Mouse (Mus musculus): ENCODE data around the gene Syne1.
"Not testable (repeated sequence)": the region's sequence is repeated elsewhere in the genome, so short reads cannot be mapped to it uniquely, and the experiment has no call there.

Syne1 gene

DNA sequence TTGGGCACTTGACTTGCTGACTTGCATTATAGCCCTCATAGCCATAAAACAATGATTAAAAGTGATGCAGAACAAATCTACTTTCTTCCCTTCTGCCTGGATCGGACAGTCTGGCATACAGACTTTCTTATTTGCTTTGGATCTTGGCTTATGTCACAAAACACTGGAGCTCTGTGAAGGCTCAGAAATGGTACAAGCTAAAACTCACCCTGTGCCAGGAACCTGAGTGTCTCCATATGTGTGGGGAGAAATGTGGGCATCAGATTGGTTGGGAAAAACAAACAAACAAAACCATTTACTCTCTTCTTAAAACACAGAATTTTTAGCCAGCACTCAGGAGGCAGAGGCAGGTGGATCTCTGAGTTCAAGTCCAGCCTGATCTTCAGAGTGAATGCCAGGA is 30.6 kb downstream of the Syne1 start:
- DNase-seq (ENCODE audit: low read depth, low spot score), result no peak

DNA sequence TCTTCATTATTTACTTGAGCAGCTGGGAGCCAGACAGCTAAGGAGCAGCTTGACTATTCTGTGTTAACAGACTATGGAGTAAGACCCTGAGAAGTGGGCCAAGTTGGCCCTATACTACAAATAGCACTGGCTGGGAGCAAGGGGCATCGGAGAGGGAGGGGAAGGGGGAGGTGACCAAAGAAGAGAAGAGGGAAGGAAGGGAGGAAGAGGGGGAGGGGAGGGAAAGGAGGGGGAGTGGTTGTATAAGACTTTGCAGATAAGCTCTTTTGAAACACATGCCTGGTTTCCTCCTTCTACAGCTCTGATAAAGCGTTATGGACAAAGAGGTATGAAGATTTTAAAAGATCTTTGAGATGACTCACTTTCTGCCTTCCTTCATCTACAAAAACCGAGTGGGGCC is 36.0 kb downstream of the Syne1 start:
- DNase-seq (ENCODE audit: low read depth, low spot score), result no peak

DNA sequence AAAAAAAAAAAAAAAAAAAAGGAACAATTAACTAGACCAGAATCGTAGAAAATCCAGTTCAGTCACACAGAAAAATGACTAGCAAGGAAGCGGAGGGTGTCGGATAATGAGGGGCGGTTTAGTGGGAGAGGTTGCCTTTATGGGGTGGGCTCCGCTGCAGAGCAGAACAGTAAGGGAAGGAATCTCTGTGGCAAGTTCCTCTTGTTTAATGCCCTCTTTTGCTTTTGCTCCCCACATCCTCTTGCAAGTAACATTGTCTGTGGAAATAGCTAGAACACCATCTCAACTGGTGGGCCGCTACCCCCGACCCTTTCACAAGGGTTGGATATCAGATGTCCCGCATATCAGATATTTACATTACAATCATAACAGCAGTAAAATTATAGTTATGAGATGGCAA is 37.1 kb downstream of the Syne1 start:
- no peak for DNase-seq (ENCODE audit: low read depth, low spot score)

DNA sequence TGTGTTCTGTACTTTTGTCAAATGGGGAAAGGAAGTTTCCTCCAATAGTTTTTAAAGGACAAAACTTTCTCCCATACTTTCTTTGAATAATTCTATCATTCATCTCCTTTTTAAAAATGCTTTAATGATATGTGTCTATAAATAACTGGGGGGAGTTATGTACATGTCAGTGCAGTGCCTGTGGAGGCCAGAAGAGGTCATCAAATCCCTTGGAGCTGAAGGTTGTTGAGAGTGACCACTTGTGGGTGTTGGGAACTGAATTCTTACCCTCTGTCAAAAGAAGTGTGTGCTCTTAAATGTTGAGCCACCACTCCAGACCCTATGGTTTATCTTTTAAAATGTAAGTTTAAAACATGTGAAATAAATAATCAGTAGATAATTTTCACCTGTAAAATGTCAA is 39.0 kb downstream of the Syne1 start:
- no peak for DNase-seq (ENCODE audit: low read depth, low spot score)

DNA sequence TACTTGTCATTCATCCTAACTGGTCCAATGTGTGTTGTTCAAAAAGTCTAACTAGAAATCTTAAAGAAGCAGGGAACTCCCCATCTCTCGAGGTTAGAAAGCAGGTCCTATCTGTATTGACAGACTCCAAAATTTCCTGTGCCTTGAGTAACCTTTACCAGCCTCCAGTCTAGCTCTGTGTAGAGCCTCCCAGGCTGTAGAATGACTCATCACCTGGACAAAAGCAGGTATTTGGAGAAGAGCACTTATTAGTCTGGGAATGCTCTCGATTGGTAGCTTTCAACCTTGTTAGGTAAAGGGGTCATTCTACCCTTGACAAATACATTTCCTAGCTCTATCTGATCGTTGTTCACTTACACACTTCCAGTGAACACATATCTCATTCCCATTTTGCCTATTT is 39.9 kb downstream of the Syne1 start:
- no peak for DNase-seq (ENCODE audit: low read depth, low spot score)

DNA sequence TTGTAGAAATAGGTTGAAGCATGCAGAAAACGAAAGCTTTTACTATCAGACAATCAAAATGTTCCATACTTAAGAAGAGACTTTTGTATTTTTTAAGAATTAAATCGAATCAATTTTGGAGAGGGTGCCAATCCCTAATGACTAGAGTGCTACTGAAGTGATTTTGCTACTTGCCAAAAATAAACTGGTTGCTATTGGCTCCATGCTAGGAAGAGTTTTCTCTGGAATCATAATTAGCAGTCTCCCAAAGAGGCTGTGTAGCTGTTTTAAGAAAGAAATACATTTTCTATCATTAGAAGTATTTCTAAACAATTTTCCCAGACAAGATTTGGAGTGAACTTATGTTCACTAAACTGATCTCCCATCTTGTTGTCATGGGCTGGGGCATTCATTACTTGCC is 43.8 kb downstream of the Syne1 start:
- no peak for DNase-seq (ENCODE audit: low read depth, low spot score)

DNA sequence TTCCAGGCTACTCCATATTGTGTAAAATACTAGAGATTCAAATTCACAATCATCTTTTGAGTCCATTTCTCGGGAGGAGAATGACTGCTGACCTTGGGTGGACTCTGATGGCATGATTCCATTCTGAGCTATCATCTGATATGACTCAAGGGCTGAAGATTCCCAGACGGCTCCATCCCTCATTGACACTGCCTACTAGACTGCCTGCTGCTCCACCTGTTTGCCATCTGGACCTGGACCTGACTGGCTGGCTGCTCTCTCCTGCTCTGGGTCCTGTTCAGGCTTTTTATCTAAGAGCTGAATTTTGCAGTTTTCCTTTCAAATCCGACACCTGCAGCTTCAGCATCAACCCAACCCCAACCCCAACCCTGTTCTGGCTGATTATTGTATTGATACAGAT is 46.5 kb downstream of the Syne1 start:
- no peak for DNase-seq (ENCODE audit: low read depth, low spot score)

DNA sequence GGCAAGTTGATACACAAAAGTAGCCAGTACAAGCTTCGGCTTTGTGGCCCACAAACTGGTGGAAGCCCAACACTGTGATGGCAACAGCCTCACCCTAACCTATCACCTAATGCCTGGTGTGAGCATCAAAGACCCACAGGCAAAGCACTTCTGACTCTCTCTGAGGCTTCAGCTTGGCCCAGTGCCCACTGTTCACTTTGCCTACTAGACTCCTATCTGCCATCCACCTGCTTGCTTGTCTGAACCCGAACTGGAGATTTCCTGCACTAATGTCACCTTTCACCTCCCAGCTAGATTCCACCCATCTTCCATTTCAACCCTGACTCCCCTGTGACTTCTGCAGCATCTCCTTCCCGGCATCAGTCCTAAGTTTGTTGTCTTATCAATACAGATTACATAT is 47.4 kb downstream of the Syne1 start:
- DNase-seq (ENCODE audit: low read depth, low spot score), result no peak

DNA sequence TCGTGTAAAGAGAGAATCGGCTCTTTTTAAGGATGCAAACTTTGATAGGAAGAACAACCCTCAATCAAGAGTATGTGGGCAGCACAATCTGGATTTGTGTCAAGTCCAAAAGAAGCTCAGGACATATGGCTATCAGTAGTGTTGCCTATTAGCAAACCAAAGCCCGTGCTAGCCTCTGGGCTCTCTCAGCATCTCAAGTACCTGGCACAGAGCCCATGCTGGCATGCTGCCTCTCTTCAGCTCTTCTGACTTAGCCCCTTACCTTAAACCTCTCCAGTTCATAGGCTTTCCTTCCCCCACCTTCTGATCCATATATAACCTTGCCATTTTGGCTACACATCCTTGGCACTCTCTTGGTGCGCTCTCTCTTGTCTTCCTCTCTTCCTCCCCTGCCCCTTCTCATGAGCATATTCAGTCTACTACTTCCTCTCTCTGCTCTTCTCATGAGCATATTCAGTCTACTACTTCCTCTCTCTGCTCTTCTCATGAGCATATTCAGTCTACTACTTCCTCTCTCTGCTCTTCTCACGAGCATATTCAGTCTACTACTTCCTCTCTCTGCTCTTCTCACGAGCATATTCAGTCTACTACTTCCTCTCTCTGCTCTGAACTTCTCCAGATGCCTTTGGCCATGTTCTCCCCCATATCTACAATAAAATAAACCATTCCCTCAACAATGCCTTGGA is 51.5 kb downstream of the Syne1 start:
- DNase-seq (ENCODE audit: low read depth, low spot score), result not testable (repeated sequence)

DNA sequence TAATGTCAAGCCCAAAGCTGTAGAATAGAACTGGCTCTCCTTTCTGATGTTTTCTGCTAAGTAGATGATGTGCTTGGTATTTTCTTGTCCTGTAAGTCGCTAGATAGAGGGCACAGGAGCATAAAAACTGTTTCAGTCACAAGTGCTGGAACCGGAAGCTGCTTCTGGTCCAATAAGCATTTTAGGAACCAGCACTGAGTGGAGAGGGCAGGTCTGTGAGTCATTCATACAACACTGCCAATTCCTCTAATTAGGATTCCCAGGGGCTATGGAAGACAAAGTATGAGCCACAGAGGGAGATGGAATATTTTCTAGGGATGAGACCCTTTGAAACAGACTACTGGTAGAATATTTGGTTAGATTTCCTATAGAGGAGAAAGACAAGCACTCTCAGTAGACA is 53.4 kb downstream of the Syne1 start:
- DNase-seq (ENCODE audit: low read depth, low spot score), result no peak

DNA sequence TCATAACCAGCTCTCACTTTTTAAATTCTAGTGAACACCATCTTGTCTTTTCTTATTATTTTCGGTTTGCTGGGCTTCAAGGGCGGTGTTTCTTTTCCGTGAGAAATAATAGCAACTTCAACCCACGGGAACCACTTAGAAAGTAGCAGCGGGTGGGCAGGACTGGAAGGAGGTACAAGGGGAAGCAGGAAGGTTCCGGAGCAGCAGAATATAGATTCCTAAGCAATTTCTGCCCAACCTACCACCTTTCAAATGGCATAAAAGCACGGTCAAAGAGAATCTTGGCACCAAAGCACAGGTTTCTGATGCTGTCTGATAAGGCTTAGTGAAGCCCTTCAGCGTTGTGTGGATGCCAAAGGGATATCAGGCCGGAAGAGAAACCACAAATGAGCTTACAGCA is 60.2 kb downstream of the Syne1 start:
- no peak for DNase-seq (ENCODE audit: low read depth, low spot score)

DNA sequence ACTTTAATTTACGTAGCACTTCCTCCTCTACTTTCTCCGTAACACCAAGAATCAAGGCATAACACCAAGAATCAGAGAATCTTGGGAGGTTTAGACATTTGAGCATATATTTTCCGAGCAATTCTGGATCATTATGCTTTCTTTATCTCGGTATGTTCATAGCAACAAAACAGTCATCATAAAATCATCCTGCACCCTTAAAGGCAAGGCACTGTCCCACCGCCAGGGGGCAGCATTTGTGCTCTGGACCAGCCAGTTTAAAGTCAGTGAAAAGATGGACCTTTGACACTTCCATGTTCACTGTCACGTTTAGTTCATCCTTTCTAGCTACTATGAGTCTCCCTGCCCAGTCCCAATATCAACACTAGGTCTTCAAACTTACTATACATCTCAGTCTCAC is 61.3 kb downstream of the Syne1 start:
- DNase-seq (ENCODE audit: low read depth, low spot score), result no peak

DNA sequence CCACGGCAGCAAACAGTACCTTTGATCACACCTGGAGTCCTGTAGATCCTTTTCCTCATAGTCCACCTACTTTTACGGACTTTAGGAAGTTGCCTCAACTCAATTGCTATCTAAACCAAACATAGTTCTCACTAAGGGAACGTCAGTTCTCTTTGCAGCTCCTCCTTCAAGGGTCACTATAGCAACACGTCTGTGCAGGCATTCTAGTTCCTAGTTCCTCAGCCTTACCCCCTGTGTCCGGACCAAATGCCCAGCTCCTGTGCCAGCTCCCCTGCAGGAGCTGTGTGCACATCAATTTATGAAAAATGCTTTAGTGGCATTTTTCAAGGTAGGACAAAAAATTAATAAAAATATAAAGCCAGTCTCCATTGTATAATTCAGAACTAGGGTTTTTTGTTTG is 63.2 kb downstream of the Syne1 start:
- no peak for DNase-seq (ENCODE audit: low read depth, low spot score)

DNA sequence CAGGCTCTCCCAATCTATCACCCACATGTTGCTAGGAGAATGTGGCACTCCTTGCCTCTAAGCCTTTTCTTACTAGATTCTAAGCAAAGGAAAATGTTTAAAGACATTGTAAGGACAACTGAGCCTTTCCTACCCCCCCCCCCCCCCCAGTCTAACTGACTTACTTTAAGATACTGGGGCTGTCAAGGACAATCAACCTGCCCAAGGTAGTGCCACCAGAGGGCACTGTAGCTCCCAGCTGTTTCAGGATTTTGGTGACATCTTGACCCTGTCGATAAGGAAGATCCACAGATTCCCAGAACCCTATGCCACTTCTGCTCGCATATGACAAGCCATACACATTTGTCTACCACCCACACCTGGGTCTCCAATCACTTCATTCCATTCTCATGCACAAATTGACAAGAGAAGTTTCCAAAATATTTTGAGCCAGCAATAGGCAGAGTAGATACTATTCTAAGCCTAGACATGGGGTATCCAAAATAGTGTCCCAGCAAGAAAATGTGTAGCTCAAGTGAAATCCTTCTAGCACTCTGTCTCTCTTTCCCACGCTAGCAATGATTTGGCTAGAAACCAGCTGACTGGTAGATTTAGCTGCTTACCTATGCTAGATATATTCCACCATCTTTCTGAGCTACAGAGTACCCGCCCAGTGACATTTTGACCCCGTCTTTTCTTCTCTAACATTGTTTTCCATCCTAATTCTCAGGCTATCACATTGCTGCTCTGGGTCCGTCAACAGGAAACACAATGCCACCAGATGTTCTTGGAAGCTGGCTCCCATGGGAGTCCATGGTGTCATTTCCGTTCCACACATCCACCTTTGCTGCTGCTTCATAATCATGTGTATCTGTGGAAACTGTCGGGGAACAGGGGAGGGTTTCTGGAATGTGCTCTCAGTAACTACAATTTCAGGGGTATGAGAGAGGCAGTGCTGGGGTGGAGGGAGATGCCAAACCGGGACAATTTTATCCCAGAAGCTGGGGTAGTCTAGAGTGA is 70.4 kb downstream of the Syne1 start:
- no peak for DNase-seq (ENCODE audit: low read depth, low spot score)

DNA sequence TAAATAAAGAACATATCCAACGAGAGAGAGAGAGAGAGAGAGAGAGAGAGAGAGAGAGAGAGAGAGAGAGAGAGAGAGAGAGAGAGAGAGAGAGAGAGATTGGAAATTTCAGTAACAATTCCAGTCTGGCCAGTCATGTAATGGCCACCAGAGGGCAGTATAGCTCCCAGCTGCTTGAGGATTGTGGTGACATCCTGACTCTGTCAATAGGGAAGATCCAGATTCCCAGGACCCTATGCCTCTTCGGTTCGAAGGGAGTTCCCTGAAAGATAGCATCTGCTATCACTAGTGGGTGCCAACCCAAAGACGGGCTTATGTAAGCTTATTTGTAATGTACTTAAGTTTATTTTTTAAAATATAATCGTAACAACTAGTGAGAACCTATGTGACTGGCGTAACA is 71.2 kb downstream of the Syne1 start:
- no peak for DNase-seq (ENCODE audit: low read depth, low spot score)

DNA sequence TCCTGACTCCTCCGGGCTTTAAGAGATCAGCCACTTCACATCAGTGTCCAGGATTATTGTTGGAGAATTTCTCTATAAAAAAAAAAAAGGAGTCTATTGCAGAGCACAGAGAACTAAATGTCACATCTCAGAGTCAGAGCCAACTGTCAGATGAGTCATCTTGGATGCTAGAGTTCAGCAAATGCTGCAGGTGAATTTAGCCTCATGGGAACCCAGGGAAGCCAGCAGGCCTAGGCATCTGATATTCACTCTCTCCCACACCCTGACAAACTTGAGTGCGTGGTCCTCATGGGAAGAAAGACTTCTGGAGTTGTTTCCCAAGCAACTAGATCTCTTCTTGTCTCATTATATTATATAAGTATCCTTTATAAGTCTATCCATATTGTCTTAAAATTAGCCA is 82.6 kb downstream of the Syne1 start:
- no peak for DNase-seq (ENCODE audit: low read depth, low spot score)

DNA sequence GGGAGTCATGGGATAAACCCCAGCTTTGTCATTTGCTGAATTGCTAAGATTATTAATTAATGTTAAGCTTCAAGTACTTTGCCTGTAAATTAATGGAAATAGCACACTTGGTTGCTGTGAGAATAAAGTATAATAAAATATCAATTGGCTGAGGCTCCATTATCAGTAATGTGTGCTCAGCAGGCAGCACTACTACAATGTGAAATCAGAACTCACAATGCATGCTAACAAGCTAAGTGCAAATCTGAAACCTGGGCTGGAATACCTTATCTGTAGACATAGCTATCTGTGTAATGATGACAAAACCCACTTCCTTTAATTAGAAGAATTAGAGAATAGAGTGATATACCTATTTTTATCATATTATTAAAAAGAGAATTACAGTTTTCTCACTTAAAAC is 97.5 kb downstream of the Syne1 start:
- no peak for DNase-seq (ENCODE audit: low read depth, low spot score)

DNA sequence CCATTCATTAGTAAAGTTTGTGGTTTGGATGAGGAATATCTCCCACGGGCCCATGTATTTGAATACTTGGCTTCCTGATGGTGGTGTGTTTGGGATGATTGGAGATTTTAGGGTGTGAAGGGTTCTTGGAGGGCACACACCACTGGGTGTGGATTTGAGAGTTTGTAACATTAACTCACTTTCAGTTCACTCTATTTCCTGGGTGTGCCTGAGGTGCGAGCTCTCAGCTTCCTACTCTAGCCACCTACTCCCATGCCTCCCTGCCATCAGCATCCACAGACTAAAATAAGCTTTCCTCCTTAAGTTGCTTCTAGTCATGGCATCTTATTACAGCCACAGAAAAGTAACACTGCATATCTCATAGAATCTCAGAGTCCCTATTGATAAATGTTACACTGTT is 101.3 kb downstream of the Syne1 start:
- DNase-seq (ENCODE audit: low read depth, low spot score), result no peak

DNA sequence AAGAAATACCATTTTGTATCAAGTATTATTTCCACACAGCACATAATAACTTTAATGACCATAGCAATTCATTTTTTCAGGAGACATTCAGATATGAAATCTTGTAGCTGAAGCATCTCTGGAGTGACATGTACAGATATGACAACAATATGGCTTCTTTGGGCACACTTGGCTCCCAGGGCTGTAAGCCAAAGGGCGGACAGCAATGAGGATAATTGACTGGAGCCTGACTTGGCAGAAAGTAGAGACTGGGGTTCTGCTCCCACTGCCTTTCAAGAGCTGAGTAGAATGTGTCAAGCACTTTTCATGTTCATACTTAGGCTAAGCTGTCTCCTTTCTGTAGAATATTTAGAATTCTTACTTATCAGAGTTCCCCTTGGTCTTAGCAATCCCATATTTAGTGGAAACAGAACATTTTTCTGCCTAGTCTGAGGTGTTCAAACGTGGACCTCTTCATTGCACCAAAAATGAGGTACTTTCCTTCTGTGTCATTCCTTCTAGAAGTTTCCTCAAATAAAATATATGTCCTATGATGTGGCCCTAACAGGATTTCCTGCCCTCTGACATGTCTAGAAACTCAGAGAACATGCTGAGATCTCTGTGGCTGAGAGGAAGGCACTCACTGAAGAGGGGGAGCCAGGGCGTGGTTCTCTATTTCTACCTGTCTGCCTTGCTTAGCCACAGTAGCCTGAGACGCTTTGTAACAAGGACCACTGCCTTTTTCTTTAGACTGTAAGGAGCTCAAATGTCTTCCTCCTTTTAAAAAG is 103.1 kb downstream of the Syne1 start:
- DNase-seq (ENCODE audit: low read depth, low spot score), result no peak

DNA sequence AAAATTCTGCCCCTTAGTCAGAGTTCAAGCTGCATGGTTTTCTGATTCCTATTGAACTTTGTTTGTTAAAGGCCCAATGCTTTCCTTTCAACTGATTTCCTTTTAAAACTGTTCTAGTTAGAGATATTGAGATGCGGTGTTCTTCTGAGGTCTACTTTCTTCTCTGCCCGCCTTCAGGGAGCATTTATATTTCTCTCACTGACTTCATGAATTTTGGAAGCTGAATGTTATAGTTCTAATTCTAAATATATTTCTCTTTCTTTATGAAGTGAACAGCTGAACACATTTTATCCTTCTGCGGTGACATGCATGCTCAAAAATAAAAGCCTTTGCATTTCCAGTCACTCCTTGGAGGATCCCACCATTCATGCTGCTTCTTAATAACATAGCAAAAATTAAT is 106.0 kb downstream of the Syne1 start:
- DNase-seq (ENCODE audit: low read depth, low spot score), result no peak

DNA sequence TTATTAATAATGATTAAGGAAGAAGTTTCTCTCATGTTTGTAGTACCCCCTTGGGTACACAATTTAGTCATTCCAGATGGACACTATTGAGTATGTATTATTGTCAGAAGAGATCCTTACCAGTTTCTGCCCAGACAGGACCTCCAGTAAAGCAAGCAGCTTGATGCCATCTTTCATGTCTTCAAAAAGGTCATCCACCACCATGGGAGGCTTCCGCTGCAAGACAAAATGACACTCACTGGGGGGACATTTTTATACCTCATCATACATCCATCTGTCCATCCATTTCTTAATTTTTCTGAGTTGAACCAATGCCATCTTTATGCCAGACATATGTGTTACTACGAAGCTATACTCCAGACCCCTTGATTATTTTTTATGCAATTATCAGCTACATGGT is 108.3 kb downstream of the Syne1 start:
- DNase-seq (ENCODE audit: low read depth, low spot score), result no peak

DNA sequence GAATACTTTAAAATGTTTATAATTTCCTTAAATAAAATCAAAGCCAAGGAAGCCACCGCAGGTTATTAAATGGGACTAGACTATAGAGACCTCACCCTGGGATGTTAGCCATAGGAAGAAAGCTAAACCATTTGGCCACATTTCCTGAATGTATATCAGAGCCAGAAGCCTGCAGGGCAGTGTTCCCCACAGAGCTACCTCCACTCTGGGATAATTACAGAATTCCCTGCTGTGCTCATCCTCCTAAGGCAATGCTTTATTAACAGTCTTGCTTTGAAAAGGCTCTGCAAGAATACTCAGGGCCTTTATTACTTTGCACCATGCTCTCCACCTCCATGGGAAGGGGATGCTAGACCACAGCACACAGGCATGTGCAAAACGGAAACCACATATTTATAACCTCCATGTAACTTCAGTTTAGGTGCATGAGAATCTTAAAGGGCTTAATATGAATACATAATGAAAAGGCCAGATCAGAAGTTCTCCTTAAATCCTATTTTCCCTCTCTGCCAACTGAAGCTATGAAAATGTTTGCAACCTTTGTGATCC is 111.4 kb downstream of the Syne1 start:
- no peak for DNase-seq (ENCODE audit: low read depth, low spot score)
